Mouse (Mus musculus): ENCODE results near the gene Gm21972. TPM values are rescaled to one million over a fixed set of nuclear protein-coding genes. Genes with fewer than 3 reads are reported as not detected.

Gm21972 gene
- total RNA-seq, 2 experiments from 2014 or later = 1.5 to 3.2 TPM

- ATAC-seq (replicated peaks; ENCODE audit: low FRiP score, poor library complexity, severe bottlenecking) = 0 out of 2 replicates have a peak, but pooled peaks have one; percentile 26
Observed at GRCm38 (mm10) chr1:86160059-86160458, 26.6 kb downstream of the Gm21972 start.

DNA sequence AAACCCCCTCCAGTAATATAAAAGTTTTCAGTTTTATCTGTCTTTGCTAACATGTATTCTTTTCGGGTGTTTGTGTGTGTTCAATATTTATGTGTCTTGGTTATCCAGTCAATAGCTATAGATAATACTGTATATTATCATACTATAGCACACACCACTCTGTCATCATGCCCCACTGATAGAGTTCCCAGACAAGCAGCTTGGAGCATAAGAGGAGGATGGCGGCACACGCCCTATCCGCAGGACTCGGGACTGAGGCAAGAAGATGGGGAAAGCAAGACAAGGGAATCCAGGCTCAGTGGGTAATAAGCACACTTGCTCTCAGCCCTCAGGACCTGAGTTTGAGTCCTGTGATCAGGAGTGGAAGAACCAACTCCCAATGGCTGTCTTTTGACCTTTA is 27.0 kb downstream of the Gm21972 start:
- ATAC-seq (replicated peaks; ENCODE audit: low FRiP score, poor library complexity, severe bottlenecking) = peak; percentile 81

DNA sequence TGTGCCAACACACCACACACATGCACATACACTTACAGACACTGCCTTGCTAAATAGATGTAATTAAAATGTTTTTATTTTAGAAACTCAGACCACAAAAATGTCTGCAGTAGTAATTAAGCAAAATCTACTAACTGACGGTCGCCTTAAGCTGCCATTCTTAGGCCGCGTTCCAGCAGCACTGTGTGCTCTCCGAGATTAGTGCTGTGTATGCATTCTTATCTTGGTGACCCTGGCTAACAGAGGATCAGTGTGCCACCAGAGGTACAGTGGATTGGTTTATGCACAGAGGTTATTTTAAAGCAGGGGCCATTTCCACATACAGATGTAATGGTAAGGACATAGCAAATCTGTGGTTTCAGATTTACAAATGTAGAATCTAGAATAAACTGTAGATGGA is 27.6 kb downstream of the Gm21972 start:
- ATAC-seq (replicated peaks; ENCODE audit: low FRiP score, poor library complexity, severe bottlenecking) = peak; percentile 91

DNA sequence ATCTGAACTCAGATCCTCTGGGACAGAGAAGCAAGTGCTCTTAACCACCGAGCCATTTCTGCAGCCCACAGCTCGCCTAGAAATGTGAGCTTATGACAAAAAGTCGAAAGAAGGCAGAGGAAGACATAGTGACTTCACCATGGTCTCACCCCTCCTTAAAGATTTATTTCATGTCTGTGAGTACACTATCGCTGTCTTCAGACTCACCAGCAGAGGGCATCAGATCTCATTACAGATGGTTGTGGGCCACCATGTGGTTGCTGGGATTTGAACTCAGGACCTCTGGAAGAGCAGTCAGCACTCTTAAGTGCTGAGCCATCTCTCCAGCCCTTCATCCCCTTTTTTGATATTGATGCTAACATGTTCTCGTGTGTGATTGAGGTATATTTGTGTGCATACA is 41.2 kb downstream of the Gm21972 start:
- no peak for ATAC-seq (replicated peaks; ENCODE audit: low FRiP score, poor library complexity, severe bottlenecking)

GRCm38 (mm10) chr1:86176066-86176465 is 42.6 kb downstream of the Gm21972 start:
- no peak for ATAC-seq (replicated peaks; ENCODE audit: low FRiP score, poor library complexity, severe bottlenecking)

DNA sequence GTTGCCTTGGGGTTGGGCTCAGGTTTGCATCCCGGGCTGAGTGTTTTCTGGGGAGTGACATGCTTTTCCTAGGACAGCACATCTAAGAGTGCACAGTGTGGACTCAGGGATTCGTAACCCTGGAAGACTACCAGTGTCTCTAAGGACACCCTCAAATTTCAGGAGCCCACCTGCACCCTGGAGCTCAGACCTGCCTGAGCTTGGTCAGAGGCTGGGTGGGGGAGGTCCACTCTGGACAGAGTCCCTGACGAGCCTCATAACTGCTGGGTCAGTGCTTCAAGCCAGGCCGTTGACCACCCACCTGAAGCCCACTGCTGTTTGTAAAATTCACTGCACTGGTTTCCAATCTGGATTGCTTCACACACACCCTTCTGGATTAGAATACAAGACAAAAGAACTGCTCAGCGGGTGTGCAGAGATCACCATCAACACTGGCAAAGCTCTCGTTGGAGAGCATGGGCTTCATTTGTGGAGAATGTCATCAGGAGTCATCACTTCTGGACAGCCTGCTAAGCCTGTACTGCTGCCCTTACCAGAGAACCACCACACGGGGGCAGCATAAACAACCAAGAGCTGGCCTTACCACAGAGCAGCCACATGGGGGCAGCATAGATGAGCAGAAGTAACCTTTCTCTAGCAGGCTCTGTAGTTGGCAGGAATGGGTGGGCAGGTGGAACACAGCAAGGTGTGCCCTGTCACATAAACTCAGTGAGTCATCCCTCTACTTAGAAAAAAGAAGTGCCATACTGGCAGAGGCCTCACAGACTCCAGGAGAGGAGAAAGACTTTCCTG is 45.2 kb downstream of the Gm21972 start:
- ATAC-seq (replicated peaks; ENCODE audit: low FRiP score, poor library complexity, severe bottlenecking) = peak; percentile 89

DNA sequence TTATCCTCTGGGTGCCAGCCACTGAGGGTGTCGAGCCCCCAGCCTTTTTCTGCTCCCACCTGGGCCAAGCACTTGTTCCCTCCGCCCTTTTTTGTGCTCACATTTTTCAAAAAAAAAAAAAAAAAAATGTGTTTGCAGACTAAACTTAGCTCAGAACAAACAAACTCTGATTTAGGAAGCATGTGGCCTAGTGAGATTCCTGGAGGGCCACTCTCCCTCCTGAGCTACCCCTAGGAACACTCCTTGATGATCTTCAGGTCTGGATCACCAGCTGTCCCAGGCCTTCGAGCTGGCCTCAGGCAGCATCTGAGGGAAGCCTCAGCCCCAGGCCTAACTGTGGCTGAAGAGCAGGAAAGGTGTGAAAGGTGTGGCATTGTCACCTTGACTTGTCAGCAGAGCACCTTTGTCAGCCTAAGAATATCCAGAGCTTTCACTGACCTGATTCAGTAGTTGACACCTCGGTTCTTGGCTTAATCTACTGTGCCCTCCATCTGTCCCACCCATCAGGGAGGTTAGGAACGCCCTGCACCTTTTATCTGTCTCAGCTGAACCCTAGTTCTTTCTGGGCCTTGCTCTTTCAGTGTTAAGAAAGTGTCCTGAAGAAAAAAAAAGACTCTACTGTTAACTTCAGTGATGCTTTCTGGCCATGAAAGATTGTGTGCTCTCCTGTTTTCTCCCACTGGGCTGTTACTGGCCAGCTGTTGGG is 48.7 kb downstream of the Gm21972 start:
- ATAC-seq (replicated peaks; ENCODE audit: low FRiP score, poor library complexity, severe bottlenecking) = 0 out of 2 replicates have a peak, but pooled peaks have one; percentile 33

DNA sequence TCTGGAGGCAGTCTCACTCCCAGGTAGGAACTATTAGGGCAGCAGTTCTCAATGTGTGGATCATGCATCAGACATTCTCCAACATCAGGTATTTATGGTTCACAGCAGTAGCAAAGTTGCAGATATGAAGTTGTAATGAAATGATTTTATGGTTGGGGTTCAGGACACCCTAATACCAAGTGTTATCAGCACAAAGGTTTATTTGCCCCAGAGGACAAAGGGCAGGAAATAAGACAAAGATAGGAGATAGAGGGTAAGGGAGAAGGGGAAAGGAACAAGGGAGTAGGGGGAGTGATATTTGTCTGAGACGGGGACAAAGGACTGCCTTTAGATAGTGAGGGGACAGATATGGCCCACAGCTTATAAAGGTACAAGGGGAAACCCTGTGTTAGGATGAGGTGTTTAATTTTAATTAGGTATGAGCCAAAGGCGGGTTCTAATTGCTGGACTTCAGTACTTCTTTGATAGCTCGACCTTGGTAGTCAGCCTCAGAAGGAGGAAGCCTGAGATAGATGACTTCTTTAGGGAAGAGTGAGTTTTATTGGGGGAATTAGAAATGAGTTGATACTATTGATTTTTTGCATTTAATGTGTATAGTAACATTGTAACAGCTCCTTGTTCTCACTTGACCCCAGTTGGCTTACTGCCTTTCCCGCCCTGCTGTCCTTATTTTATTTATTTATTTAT is 50.3 kb downstream of the Gm21972 start:
- ATAC-seq (replicated peaks; ENCODE audit: low FRiP score, poor library complexity, severe bottlenecking) = no peak

DNA sequence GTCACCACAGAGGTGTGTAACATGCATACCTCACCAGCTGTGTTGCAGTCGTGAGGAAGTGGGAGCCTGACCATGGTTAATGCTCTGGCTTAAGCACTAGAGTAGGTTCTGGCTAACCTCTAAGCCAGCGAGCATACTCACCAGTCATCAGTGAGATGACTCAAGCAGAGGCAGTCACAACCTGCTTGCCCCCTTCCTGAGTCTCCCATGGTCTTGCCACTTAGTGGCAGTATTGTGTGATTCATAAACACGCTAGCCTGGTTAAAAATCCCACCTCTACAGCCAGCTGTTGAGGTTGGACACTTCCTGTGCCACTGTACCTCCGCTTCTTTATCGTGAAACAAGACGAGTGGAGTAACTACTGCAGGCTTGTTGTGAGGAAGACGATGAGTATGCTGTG is 53.3 kb downstream of the Gm21972 start:
- no peak for ATAC-seq (replicated peaks; ENCODE audit: low FRiP score, poor library complexity, severe bottlenecking)

DNA sequence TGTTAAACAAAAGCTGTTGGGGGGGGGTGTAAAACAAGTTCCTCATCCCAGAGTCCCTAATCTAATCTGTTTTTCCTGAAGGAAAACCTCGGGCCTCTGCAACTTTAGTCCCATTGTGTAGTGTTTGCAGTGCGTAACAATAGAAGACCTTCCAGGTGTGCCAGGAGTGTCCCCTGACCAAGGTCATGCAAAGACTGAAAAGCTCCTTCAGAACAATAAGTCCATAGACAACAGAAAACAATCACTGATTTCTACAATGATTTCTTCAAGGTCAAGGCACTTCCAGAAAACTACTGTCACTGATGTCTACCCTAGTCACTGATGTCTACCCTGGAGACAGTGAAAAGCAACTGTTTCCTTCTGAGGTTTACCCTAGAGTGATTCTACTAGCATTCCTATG is 54.4 kb downstream of the Gm21972 start:
- no peak for ATAC-seq (replicated peaks; ENCODE audit: low FRiP score, poor library complexity, severe bottlenecking)

GRCm38 (mm10) chr1:86188271-86188670 is 54.8 kb downstream of the Gm21972 start:
- no peak for ATAC-seq (replicated peaks; ENCODE audit: low FRiP score, poor library complexity, severe bottlenecking)

- no peak for ATAC-seq (replicated peaks; ENCODE audit: low FRiP score, poor library complexity, severe bottlenecking)
Observed at GRCm38 (mm10) chr1:86189034-86189702, 55.7 kb downstream of the Gm21972 start.

DNA sequence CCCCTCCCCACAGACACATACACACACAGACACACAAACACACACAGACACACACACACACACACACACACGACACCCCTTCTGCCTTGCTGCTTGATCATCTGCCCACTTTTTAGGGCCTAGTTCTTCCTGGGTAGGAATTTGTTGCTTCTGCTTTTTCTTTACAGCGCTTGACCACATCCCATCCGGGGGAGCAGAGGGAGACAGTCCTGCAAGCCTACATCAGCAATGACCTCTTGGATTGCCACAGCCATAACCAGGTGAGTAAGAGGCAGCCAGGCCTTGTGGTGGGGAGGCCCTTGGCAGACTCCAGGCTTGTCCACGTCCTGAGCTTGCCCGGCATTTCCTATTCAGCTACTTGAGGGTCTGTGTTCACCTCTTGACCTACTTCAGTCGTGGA is 57.4 kb downstream of the Gm21972 start:
- no peak for ATAC-seq (replicated peaks; ENCODE audit: low FRiP score, poor library complexity, severe bottlenecking)

GRCm38 (mm10) chr1:86194044-86194443 is 60.6 kb downstream of the Gm21972 start:
- ATAC-seq (replicated peaks; ENCODE audit: low FRiP score, poor library complexity, severe bottlenecking) = no peak

DNA sequence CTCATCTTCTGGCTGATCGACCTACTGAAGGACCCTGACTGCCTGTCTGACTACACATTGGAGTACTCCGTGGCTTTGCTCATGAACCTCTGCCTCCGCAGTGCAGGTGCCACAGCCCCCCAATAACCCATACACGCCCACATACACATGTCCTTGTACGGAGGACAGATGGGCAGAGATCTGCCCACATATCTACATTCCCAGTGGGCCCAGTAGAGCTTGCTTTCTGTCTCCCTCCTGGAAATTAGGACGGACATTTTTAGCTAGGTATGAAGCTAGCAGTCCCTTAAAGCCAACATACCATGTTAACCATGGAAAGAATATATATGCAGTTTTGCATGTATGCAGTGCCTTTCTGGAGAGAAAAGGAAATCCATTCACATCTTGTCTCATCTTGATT is 64.8 kb downstream of the Gm21972 start:
- no peak for ATAC-seq (replicated peaks; ENCODE audit: low FRiP score, poor library complexity, severe bottlenecking)

DNA sequence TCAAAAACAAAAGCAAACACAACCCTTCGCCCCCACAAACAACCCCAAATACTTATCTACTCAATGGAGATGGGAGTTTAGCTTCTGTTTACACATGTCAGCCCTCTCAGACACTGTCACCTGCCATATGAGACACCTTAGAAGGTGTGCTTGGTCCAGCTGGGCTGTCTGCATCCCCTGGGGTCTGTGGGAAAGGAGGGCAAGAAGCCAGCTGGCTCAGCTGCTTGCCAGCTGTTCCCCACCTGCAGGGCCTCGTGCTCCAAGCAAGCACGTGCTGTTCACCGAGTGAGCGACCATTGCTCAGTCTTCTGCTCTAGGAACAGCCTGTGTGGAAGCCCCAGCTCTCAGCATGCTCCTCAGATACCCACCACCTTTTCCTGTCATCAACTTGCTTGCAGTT is 65.6 kb downstream of the Gm21972 start:
- no peak for ATAC-seq (replicated peaks; ENCODE audit: low FRiP score, poor library complexity, severe bottlenecking)

GRCm38 (mm10) chr1:86201312-86201711 is 67.9 kb downstream of the Gm21972 start:
- ATAC-seq (replicated peaks; ENCODE audit: low FRiP score, poor library complexity, severe bottlenecking) = no peak

DNA sequence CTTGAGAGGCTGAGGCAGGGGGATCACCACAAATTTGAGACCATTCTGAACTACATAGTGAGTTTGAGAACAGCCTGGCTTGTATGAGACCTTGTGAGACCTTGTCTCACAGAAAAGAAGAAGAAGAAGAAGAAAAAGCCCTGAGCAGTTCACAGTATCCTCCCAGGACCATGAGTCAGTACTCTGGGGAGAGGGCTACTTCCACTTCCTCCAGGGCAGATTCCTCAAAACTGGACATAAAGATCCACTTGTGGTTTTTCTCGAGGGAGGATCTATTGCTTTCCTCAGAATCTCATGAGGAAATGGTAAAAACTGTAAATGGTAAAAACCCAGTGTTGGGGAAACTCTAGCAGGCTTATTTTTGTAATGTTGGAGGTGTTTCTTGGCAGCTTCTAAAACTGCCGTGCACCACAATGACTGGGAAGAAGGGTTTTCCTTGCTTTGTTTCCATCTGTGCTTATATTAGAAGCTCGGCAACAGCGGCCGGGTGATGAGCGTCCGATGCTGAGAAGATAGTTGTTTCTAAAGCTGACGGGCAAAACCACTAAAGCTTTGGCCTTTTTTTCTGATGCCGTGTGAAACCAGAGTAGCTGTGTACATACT is 69.3 kb downstream of the Gm21972 start:
- no peak for ATAC-seq (replicated peaks; ENCODE audit: low FRiP score, poor library complexity, severe bottlenecking)

DNA sequence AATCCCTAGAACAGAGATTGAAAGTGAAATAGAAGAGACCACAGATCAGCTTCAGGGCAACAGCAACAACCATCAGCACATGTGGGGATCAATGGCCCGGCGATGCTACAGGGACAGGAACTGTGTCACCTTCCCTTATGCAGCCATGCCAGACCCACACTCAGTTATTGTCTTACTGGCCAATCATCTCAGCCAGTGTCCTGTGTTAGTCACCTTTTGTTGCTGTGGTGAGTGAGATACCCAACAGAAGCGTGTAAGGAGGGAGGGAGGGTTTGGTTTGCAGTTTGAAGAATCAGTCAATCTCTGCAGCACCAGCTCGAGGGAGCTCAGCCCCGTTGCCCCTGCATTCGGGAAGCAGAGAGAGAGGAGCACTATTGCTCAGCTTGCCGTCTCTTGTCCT is 77.2 kb downstream of the Gm21972 start:
- no peak for ATAC-seq (replicated peaks; ENCODE audit: low FRiP score, poor library complexity, severe bottlenecking)

DNA sequence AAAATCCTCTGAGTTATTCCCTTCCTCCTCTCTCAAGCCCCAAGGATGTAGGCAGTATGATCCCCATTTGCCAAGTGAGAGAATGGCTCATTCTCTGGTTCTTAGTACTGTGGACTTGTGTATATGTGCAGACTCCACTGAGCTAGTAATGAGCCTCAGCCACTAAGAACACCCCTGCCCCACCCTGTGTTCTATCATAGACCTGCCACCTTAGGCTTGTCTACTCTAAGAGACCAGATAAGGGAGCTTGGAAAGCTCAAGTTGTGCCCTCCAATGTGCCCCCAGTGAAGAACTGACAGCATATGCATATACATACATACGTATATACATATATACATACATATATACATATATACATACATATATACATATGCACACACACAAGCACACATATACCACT is 78.1 kb downstream of the Gm21972 start:
- peak; percentile 55 for ATAC-seq (replicated peaks; ENCODE audit: low FRiP score, poor library complexity, severe bottlenecking)

Measured in erythroblast, adult 5-6 weeks (primary cell).